Mouse (Mus musculus) left cerebral cortex, postnatal 14 days (tissue): Measurements from ENCODE around the gene Cilp. TPM values are rescaled to one million over a fixed set of nuclear protein-coding genes. Genes with fewer than 3 reads are reported as not detected.
"Not testable (repeated sequence)": the region's sequence is repeated elsewhere in the genome, so short reads cannot be mapped to it uniquely, and the experiment has no call there.

Experiments used
- DNase-seq, 2 experiments: peaks; one replicate each; pipeline ENCODE4 v3.0.0; 2021 to 2022; ENCODE audit warnings: low spot score in 2 of 2, mixed read lengths in 1 of 2
- intact Hi-C: fragments of 180-260 bp; cut with DNase I; formaldehyde crosslinking; loops from one replicate; pipeline ENCODE4 v1.15.1; 2025
- long read RNA-seq, 2 experiments: library from polyadenylated mRNA; stranded (forward); transcript quantifications; one replicate each; pipeline ENCODE4 v2.0.0; 2021
- total RNA-seq, 2 experiments: library from RNA; stranded (reverse); gene quantifications; 2 replicates each; pipeline ENCODE4 v1.2.3; 2021

The Cilp gene
- total RNA-seq: not detected
- long read RNA-seq, experiment 1: 0 reads
- long read RNA-seq, experiment 2: 0 reads

DNA sequence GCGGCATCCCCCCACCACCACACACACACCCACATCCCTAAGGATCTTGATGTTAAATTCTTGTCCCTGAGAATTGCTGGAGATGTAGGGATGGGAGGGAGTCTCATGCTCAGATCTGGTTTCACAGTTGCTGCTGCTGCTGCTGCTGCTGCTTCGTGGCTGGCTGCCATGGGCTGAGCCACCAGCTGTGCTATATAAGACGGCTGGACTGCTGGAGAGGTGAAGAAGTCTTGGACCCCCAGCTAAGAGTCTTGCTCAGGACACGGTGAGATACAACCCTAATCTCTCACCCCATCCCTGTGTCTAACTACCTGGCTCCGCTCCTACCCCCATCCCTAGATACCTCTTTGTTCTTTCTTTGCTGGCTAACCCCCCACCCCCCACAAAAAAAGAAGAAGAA is at the start of gene Cilp:
Gene Cilp, plus strand, starts transcription at position 222 of the 400 bp plus-strand sequence.
- DNase-seq: no peak
- intact Hi-C loops: no loop called here

DNA sequence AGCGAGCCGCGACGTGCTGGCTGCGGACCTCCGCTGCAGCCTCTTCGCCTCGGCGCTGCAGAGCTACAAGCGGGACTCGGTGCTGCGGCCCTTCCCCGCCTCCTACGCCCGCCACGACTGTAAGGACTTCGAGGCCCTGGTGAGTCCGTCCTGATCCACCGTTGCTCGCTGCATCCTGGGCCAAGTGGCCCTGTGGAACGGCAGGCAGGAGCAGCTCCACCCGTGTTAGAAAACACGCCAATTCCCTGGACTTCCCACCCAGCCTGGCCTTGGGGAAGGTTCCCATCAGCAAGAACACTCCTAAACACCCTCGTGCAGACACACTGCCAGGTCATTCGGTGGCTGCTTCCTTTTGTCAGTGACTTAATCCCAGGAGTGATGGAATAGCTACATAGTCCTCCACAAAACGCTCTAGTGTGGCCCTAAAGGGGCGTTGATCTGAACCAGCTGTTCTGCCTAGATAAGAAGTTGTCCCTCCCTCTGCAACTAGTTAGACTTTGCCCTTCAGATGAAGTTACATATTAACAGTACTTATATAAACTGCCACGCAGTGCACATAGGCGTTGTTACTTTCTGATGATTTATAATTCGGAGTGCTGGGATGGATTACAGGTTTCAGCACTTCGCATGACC is 49.4 kb upstream of the Cilp start:
- no peak for DNase-seq

DNA sequence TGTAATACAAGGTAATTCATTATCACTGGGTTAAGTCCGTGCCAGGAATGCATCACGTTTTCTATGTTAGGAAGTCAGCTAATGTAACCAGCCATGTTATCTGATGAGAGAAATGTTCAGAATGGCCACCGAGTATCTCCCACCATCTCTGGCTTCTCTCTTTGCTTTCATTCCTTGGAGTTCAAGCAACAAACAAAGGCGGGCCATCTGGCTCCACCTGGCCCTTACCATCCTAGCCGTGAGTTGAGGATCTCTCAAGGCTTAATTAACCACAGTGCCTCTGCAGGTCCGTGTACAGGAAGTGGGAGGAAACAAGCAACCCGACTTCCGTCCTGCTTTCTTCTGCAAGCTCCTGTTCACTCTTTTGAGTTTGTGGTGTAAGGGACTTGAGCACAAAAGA is 48.0 kb upstream of the Cilp start:
- no peak for DNase-seq
- intact Hi-C loops: no loop called here

More for the DNA sequence above, 49.4 kb upstream of the Cilp start:
- intact Hi-C loops: no loop called here

DNA sequence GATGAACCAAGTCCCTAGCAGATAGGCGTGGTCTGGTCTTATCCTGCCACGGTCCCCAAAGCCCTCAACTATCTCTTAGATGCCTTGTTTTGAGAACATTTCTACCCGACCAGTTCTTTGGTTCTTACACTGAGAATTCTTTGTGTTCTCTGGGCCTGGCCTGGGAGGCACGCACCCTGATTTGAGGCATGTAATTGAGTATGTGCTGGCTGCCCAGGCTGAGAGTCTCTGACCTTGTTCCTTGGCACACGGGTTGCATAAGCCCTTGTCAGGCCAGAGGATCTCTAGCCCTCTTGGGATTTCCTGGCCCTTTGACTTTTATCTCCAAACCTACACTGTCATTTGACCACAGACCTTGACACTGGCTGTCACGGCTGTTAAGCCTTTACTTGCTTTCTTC is 47.3 kb upstream of the Cilp start:
- intact Hi-C loops: no loop called here
- no peak for DNase-seq

DNA sequence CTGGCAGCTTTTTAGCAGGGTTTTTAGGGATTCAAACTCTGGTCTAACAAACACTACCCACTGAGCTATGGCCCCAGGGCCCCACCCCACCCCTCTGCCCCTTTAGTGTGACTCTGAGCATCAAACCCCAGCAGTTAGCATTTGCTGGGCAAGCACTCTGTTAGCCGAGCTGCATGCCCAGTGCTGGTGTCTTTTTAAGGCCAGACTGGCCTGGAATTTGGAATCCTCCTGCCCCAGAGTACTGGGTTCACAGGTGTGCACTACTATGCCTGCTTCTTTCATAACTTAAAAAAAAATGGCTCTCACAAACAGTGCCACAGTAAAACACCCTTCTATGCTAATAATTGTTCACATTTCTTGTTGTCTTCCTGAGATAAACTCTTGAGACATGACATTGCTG is 46.1 kb upstream of the Cilp start:
- DNase-seq: no peak
- intact Hi-C loops: no loop called here

DNA sequence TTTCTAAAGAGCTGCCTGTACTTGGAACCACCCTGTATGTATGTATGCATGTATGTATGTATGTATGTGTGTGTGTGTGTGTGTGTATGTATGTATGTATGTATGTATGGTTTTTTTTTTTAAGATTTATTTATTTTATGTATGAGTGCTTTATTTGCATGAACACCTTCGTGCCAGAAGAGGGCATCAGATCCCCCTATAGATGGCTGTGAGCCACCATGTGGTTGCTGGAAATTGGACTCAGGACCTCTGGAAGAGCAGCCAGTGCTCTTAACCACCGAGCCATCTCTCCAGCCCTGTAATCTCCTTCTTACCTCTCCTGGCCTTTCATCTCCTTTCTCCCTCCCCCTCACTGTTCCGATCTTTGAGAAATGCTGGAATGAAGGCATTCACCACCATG is 44.6 kb upstream of the Cilp start:
- DNase-seq, intact Hi-C loops: not testable (repeated sequence)

DNA sequence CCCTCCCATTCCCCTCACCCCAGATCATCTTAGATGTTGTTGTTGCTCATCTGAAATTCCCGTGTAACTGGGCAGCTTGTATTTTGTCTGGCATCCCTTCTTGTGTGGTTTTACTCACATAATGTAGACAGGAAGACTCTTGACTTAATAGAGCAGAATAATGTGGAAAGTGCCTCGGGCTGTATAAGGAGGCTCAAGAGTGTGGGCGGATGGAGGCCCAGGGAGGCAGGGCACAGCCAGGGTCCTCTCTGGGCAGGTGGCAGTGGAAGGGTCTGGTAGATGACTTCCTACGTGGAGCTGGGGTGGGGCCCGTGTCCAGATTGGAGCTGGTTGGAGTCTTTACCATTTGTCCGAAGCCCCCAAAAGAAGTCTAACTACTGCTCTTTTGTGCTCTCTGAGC is 41.1 kb upstream of the Cilp start:
- no peak for DNase-seq
- intact Hi-C loops: no loop called here

GRCm38 (mm10) chr9:65225795-65226194 is 39.2 kb upstream of the Cilp start:
- peak; percentile 36 to 54 for DNase-seq
- intact Hi-C loops: loop anchor here (2.0 kb wide), 1 partner anchor 57 kb away; no protein-coding TSS in a partner anchor

GRCm38 (mm10) chr9:65230250-65230649 is 34.7 kb upstream of the Cilp start:
- intact Hi-C loops: no loop called here

GRCm38 (mm10) chr9:65231284-65231683 is 33.7 kb upstream of the Cilp start:
- intact Hi-C loops: no loop called here
- no peak for DNase-seq

More at GRCm38 (mm10) chr9:65230250-65230649, 34.7 kb upstream of the Cilp start:
- no peak for DNase-seq

GRCm38 (mm10) chr9:65233243-65233985 is 31.6 kb upstream of the Cilp start:
- no peak for DNase-seq
- intact Hi-C loops: no loop called here

DNA sequence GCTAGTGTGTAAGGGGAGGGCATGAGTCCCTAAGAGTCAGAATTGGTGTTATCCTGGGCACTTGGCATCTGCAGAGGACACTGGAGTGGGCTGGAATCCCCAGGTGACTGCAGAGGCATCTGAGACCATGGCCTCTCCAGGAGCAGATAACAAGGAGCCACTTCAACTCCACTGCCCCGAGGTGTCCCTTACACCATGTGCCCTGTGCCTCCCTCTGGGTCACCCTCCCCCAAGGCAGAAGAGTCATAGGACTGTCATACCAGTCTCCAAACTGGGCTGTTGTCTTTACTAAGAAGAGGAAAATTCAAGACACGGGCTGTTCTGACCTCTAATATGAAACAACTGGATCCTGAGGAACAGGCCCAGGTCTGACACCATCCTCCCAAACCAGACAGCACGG is 30.2 kb upstream of the Cilp start:
- DNase-seq: no peak
- intact Hi-C loops: no loop called here

DNA sequence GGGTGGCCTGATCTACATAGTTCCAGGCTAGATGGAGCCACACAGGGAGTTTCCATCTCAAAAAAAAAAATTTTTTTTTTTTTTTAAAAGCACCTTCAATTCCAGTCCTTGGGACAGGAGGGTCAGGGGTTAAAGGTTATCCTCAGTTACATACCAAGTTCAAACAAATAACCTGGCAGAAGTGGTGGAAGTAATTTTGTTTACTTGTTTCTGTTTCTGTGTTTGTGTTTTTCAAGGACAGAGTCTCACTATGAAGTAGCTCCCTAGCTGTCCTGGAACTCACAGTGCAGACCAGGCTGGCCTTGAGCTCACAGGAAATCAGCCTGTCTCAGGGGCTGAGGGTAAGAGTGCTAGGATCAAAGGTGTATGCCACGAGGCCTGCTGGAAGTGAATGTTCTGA is 29.4 kb upstream of the Cilp start:
- no peak for DNase-seq
- intact Hi-C loops: no loop called here

GRCm38 (mm10) chr9:65237616-65238015 is 27.4 kb upstream of the Cilp start:
- DNase-seq: peak in 1 of 2 experiments; percentile 20
- intact Hi-C loops: no loop called here

DNA sequence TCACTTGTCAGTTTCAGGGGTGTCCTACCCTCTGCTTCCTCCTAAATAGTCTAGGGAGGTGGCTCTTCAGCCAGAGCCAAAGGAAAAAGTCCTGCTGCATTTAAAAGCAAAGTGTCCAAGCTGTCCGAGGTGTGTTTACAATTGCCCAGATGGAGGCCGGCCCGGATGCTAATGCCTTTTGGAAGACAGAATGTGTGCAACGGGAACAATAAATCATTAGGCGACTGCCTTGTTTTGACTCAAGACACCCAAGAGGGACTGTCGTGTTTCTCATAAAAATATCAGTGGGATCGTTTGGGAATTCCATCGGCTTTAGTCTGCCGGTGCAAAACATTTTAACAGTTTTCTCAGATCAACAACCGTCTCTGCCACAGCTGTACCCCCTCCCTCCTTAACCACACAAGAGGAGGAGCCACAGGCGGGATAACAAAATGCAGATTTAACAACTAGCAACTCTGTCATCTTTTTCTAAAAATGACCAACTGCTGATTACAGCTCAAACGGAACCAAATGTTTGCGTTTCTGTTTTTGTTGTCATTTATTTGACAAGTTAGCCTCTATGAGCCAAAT is 26.7 kb upstream of the Cilp start:
- intact Hi-C loops: no loop called here
- DNase-seq: no peak

GRCm38 (mm10) chr9:65239176-65239575 is 25.8 kb upstream of the Cilp start:
- intact Hi-C loops: no loop called here
- DNase-seq: no peak

DNA sequence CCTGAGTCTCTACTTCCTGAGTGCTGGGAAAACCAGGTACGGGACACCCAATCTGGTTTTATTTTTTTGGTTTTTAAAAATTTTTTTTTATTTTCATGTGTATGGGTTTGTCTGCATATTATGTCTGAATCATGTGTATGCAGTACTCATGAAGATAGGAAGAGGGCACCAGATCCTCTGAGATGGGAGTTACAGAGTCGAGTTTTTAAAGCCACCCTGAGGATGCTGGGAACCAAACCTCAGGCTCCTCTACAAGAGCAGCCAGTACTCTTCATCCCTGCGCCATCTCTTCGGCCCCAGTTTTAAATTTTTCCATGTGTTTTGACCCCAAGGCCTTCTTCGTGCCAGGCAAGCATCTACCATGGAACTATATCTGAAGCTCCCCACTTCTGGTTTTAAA is 25.2 kb upstream of the Cilp start:
- no peak for DNase-seq
- intact Hi-C loops: no loop called here

DNA sequence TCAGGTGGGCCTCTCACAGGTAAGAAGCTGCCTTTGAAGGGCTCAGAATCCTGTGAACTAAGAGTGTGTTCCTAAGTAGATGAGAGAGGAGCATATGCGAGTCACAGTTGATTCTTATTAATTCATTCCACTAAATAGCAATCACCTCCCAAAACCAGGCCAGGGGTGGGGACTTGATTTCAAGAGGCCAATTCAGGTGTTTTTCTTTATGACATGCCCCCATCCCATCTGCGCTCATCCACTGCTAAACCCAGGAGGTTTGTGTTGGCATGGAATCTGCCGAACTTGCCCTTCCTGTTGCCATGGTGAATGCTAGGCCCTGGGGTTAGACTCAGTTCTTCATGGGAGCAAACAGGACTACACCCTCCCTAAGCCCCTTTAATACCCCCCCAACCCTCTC is 24.4 kb upstream of the Cilp start:
- intact Hi-C loops: no loop called here
- no peak for DNase-seq

- intact Hi-C loops: no loop called here
- no peak for DNase-seq
These were observed 23.0 kb upstream of the Cilp start for GRCm38 (mm10) chr9:65241973-65242372.

- DNase-seq: no peak
- intact Hi-C loops: no loop called here
These were observed 21.7 kb upstream of the Cilp start for GRCm38 (mm10) chr9:65243249-65243648.
